Mouse (Mus musculus) embryonic facial prominence, embryonic 12.5 days (tissue): ENCODE measurements at regions not wholly inside any gene's neighbourhood (a gene's known extent, or its start where the extent isn't known, plus 50 kb on each side); places are given as distances from the start of the nearest gene placed in this dataset.
A peak's percentile ranks its signal among the peaks of the same experiment; 100 is the strongest.

Source experiments
- ATAC-seq: fragments of 200-750 bp; cut with Nextera tagmentation; 2 replicates; pipeline ENCODE4 v1.8.0; 2017; ENCODE audit not compliant: insufficient number of reproducible peaks, insufficient read depth, low FRiP score, low TSS enrichment
- H3K27ac ChIP-seq: fragments of 300-500 bp; sonication (generic); 2 replicates; pipeline ENCODE4 v1.5.1; 2016; ENCODE audit warnings: mild to moderate bottlenecking
- H3K27me3 ChIP-seq: fragments of 300-500 bp; sonication (generic); 2 replicates; pipeline ENCODE4 v1.6.1; 2016; ENCODE audit warnings: mild to moderate bottlenecking, moderate library complexity
- H3K36me3 ChIP-seq: fragments of 300-500 bp; sonication (generic); 2 replicates; pipeline ENCODE4 v1.6.1; 2016; ENCODE audit warnings: mild to moderate bottlenecking
- H3K4me1 ChIP-seq: fragments of 300-500 bp; sonication (generic); 2 replicates; pipeline ENCODE4 v1.6.1; 2016
- H3K4me2 ChIP-seq: fragments of 300-500 bp; sonication (generic); replicated peaks from 2 replicates; pipeline ENCODE4 v1.6.1; 2016; ENCODE audit warnings: mild to moderate bottlenecking, moderate library complexity
- H3K4me3 ChIP-seq: fragments of 300-500 bp; sonication (generic); 2 replicates; pipeline ENCODE4 v1.5.1; 2016; ENCODE audit warnings: mild to moderate bottlenecking
- H3K9ac ChIP-seq: fragments of 300-500 bp; sonication (generic); 2 replicates; pipeline ENCODE4 v1.6.1; 2016; ENCODE audit warnings: mild to moderate bottlenecking, moderate library complexity
- H3K9me3 ChIP-seq: fragments of 300-500 bp; sonication (generic); 2 replicates; pipeline ENCODE4 v1.6.1; 2016; ENCODE audit warnings: mild to moderate bottlenecking, moderate library complexity
- WGBS: fragments of 180-500 bp; shearing (Covaris S2); methylation state at CpG from one replicate; pipeline ENCODE4 v1.1.7; 2016; 5-methylcytosine and 5-hydroxymethylcytosine counted together

DNA sequence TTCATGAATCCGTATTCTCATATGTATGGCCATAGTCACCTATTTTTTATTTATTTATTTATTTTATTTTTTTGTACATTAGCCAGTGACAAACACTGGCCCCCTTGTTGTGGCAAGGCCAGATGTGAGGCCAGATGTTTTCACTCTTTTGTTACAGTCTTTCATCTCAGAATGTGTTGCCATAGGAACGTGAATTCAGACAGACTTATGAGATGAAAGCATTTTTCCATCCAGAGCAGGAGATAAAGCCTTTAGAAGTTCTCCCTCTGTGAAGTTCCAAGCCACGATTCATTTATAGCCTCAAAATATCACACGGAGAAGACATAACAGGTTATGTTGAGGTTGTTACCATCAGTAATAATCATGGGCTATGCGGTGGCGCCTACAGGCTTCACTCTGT, 220.9 kb downstream of the Arpp21 start:
- no peak for ATAC-seq
- H3K9me3 ChIP-seq, result no peaks in the 10 kb centered on the region
- no peaks in the 10 kb centered on the region for H3K4me1 ChIP-seq
- H3K4me2 ChIP-seq, result no peak overlapping the region
- 72% methylated on average over 6 of the region's 6 CpGs for WGBS
- H3K4me3 ChIP-seq, result no peak overlapping the region
- H3K36me3 ChIP-seq, result no peaks in the 10 kb centered on the region
- H3K9ac ChIP-seq, result no peak overlapping the region
- no peaks in the 10 kb centered on the region for H3K27me3 ChIP-seq
- H3K27ac ChIP-seq, result no peak overlapping the region

DNA sequence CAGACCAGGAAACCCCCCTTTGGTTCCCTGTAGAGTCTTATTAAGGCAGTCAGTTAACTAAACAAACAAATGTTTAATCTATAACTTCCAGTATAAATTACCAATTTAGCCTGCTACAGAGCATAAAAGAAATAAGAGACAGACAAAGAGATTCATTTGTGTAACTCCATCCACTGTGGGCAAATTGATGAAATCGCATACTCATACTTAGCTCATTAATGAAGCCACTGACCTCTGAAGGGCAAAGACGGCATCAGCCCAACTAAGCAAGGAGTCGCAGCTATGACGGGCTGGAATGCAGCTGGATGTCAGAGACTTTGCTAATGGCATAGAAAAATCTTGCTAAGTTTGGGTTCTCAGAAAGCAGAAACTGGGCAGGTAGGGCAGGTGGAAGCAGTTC, 241.3 kb downstream of the Arpp21 start:
- Histone ChIP-seq H3K4me2 (no peak overlapping the region), H3K36me3 (no peaks in the 10 kb centered on the region), H3K27me3 (no peaks in the 10 kb centered on the region), H3K9me3 (no peaks in the 10 kb centered on the region), H3K4me1 (peaks cover 7% of the 10 kb centered on the region), H3K4me3 (no peak overlapping the region), H3K27ac (no peak overlapping the region), H3K9ac (no peak overlapping the region)
- WGBS, result 39% methylated on average over 4 of the region's 4 CpGs
- ATAC-seq, result no peak

DNA sequence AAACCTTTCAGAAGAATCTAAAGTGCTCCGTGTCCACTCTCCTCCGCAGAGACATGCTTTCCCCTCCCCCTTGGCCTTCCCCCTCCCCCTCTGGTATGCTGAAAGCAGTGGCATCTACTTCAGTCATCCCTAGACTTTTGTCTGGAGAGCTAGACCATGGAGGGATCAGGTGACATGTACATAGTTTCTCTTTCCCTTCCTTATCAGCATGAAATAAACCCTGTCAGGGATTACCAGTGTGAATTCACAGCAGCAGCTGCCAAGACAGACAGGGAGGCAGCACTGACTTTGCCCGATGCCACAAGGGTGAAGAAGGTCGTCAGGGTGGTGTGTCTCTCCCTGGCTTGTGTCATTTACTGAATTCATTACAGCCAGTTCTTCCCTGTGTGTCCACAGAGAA, 241.9 kb downstream of the Arpp21 start:
- Histone ChIP-seq H3K4me1 (peaks cover 7% of the 10 kb centered on the region), H3K4me2 (no peak overlapping the region), H3K9me3 (no peaks in the 10 kb centered on the region), H3K27ac (no peak overlapping the region), H3K36me3 (no peaks in the 10 kb centered on the region), H3K27me3 (no peaks in the 10 kb centered on the region), H3K4me3 (no peak overlapping the region), H3K9ac (no peak overlapping the region)
- WGBS, result 28% methylated on average over 4 of the region's 4 CpGs
- no peak for ATAC-seq

DNA sequence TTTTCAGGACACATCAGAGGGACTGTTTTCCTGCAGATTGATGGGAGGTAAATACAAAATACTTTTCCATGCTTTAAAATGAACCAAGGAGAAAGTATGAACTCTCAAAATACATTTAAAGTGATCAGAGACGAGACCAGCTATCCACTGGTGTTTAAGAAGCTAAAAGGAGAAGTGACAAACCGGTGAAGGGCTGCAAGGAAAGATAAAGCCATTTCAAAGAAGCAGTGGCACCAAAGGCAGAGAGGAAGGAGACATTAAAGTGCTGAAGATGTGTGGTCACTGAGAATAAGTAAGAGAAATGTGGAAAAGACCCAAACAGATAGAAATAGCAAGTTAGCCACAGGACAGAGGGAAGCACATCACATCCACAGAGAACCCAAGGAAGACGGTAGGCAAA, 245.7 kb downstream of the Arpp21 start:
- H3K4me3 ChIP-seq, result no peak overlapping the region
- H3K4me2 ChIP-seq, result no peak overlapping the region
- H3K4me1 ChIP-seq, result peaks cover 7% of the 10 kb centered on the region
- H3K9ac ChIP-seq, result no peak overlapping the region
- no peaks in the 10 kb centered on the region for H3K9me3 ChIP-seq
- H3K36me3 ChIP-seq, result no peaks in the 10 kb centered on the region
- H3K27me3 ChIP-seq, result no peaks in the 10 kb centered on the region
- 81% methylated on average over 3 of the region's 3 CpGs for WGBS
- no peak overlapping the region for H3K27ac ChIP-seq
- no peak for ATAC-seq

DNA sequence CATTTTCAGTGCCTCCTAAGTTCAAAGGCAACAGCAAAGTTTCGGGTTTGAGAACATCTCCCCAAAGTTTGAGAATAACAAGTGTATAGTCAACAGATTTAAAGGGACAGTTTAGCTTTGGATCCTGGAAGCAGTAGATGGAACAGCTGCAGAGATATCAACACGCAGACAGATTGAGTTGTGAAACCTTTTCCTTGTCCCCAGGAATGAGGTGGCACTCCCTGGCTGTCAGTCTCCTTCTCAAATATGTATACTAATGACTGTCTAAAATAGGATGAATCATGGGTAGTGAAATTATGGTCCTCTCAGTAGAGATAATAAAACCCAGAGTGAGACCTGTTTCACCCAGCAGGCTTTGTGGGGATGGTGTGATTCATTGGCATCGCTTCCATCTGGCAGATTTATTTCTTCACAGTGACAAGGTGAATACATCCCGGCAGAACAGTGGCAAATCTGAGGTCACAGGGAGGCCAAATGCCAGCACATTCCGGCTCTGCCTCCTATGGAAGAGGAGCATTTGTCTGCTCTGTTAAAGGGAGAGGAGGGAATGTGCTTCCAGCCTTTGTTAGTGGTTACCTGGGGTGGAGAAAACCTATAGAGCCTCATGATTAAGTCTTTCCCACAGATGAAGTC, 272.2 kb downstream of the Arpp21 start:
- no peaks in the 10 kb centered on the region for H3K36me3 ChIP-seq
- no peak for ATAC-seq
- H3K9ac ChIP-seq, result no peak overlapping the region
- H3K27me3 ChIP-seq, result no peaks in the 10 kb centered on the region
- H3K4me1 ChIP-seq, result no peaks in the 10 kb centered on the region
- H3K4me3 ChIP-seq, result no peak overlapping the region
- no peaks in the 10 kb centered on the region for H3K9me3 ChIP-seq
- no peak overlapping the region for H3K27ac ChIP-seq
- WGBS, result 59% methylated on average over 5 of the region's 5 CpGs
- no peak overlapping the region for H3K4me2 ChIP-seq

DNA sequence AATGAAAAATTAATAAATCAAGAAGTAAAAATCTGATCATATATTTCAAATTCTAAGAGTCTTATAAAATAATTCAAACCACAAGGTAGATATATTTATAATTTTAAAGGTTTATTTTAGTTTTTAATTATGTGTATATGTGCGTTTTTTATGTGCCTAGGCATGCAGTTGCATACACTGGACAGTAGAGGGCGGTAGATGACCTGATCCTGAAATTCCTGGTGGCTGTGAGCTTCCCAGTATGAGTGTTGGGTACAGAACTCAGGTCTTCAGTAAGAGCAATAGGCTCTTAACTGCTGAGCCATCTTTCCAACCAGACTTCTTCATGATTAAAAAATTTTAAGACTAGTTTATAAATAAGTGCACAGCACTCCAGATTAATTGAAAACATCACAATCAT, 267.7 kb upstream of the Stac start:
- no peak overlapping the region for H3K4me3 ChIP-seq
- H3K36me3 ChIP-seq, result no peaks in the 10 kb centered on the region
- no peaks in the 10 kb centered on the region for H3K27me3 ChIP-seq
- H3K9me3 ChIP-seq, result no peaks in the 10 kb centered on the region
- no peak overlapping the region for H3K27ac ChIP-seq
- ATAC-seq, result no peak
- H3K4me2 ChIP-seq, result no peak overlapping the region
- no peaks in the 10 kb centered on the region for H3K4me1 ChIP-seq
- 44% methylated on average over 2 of the region's 2 CpGs for WGBS
- no peak overlapping the region for H3K9ac ChIP-seq

DNA sequence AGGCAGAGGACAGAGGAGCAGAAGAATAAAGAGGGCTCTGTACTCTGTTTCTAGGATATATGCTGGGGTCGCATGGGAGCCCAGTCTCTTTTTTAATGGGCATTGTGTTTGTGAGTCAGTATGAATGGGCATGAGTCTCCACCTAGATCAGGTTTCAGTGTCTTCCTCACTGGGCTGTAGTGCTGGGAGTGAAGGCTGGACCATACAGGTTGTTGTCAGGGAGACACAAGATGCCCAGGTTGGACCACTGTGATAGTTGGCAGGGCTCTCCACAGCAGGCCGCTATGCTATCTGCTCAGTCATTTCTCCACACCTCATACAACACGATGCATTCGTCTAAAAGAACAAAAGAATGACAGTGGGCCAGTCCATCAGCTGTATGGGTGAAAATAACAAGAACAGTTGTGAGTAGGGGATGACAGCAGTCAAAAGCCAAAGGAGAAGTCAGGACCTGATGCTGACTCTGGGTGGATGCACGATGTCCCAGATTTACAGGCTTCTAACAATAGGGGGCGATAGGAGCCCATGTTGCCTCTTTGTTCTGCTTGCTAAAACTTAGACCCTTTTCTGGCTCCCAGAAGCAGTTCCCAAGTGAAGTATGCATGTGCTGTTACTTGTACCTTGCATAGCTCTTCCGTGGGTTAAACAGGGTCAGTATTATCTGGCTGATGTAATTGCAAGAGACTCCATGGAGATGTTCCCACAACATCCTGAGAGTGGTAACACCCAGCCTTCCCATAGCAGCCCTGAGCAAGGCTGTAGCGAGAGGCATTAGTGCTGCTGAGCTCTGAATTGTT, 249.3 kb upstream of the Stac start:
- Histone ChIP-seq H3K4me3 (no peak overlapping the region), H3K4me2 (no peak overlapping the region), H3K27me3 (no peaks in the 10 kb centered on the region), H3K9ac (no peak overlapping the region), H3K9me3 (no peaks in the 10 kb centered on the region), H3K36me3 (no peaks in the 10 kb centered on the region), H3K27ac (no peak overlapping the region), H3K4me1 (no peaks in the 10 kb centered on the region)
- ATAC-seq, result 0 out of 2 replicates have a peak, but pooled peaks have one; percentile 47
- 42% methylated on average over 8 of the region's 8 CpGs for WGBS

DNA sequence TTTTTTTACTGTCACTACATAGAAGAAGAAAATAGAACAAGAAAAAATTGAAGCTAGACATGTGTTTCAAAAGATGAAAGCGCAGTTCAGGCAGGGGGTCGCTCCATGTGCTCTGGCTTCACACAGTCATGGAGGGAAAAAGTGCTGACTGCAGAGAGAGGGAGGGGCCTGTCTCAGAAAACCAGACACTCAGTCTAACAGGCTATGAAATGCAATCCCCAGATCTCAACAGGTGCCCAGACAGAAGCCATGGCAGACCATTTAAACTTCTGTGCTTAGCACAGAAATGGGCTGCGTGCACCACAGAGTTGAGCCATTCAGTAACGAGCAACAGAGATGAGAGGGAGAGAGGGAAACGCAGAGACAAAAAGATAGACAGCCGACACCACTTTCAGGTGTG, 242.3 kb upstream of the Stac start:
- Histone ChIP-seq H3K27ac (no peak overlapping the region), H3K36me3 (no peaks in the 10 kb centered on the region), H3K4me3 (no peak overlapping the region), H3K9me3 (no peaks in the 10 kb centered on the region), H3K27me3 (no peaks in the 10 kb centered on the region), H3K9ac (no peak overlapping the region), H3K4me1 (no peaks in the 10 kb centered on the region), H3K4me2 (no peak overlapping the region)
- 75% methylated on average over 6 of the region's 6 CpGs for WGBS
- ATAC-seq, result no peak

DNA sequence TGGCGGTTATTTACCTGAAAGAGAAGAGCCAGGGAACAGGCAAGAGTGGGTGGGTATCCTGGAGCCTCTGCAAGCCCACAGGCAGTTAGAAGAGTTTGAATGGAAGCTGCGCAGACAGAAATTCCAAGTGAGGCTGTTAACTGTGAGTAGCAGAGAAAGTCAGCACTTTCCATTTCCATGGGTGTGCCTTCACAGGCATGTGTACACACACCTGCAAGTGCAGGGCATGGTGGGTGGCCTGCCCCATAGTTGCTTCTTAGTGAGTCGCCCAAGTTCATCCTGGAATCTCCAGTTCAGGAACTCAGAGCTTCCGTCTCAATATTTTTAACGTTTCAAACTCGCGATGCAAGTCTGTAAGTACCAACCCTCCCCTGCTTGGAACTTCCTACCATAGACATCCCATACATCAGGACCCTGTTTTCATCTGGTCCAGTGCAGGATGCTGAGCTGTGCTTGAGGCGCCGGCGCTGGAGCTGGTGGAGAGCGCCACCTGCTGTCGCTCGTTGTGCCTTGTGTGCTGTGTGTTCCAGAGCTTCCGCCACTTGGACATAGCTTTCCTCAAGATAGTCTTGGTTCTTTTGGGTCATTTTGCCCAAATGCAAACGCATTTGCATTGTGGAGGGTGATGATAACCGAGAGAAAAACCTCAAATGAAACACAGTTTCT, 228.3 kb upstream of the Stac start:
- no peak overlapping the region for H3K4me3 ChIP-seq

DNA sequence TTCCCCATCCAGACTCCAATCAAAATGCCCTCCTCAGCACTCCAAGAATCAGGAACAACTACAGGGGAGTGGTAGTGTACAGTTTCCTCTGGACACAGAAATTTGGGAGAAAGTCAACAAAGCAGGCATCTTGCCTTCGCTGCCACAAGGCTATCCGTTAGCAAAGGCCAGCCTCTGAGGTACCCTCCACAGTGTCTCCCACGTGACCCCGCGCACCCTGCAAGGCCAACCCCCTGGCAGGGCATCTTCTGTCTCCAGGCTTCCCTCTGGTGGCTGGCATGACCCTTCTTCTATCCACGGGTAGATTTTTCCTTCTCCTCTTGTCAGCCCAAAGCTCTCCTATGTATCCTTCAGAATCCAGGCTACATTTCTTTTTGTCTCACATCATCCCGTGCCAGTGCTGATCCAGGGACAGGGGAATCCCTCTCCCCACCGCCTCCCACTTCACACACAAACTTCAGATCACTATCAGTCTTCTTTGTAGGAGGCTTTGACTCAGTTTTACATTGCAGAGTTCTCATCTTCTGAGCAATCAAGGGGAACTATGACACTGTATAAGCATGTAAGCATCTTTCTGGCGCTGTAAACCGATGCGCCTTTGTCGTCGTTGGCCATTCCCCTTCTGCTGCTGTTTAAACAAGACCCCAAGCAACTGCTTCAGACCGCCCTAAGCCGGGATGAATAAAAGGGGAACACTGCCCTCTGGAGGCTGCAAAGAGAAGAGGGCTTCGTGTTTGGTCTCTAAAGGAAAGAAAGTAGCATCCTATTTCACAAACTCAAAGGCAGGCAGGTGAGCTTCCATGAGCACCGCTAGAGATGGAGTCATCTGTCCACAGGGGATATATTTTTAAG, 226.8 kb upstream of the Stac start:
- Histone ChIP-seq H3K9me3 (no peaks in the 10 kb centered on the region), H3K27me3 (no peaks in the 10 kb centered on the region), H3K27ac (no peak overlapping the region), H3K9ac (no peak overlapping the region), H3K36me3 (no peaks in the 10 kb centered on the region), H3K4me2 (no peak overlapping the region; the same call in 1 of the 2 replicates), H3K4me3 (no peak overlapping the region), H3K4me1 (no peaks in the 10 kb centered on the region)
- WGBS, result 25% methylated on average over 17 of the region's 17 CpGs
- ATAC-seq, result peak; percentile 80; the same call in 1 of the 2 replicates

More for the DNA sequence above, 228.3 kb upstream of the Stac start:
- 0 out of 2 replicates have a peak, but pooled peaks have one; percentile 77 for ATAC-seq
- H3K4me2 ChIP-seq, result no peak overlapping the region
- no peaks in the 10 kb centered on the region for H3K4me1 ChIP-seq
- H3K36me3 ChIP-seq, result no peaks in the 10 kb centered on the region
- no peaks in the 10 kb centered on the region for H3K27me3 ChIP-seq
- 20% methylated on average over 16 of the region's 16 CpGs for WGBS
- H3K9ac ChIP-seq, result no peak overlapping the region
- H3K9me3 ChIP-seq, result no peaks in the 10 kb centered on the region
- no peak overlapping the region for H3K27ac ChIP-seq

DNA sequence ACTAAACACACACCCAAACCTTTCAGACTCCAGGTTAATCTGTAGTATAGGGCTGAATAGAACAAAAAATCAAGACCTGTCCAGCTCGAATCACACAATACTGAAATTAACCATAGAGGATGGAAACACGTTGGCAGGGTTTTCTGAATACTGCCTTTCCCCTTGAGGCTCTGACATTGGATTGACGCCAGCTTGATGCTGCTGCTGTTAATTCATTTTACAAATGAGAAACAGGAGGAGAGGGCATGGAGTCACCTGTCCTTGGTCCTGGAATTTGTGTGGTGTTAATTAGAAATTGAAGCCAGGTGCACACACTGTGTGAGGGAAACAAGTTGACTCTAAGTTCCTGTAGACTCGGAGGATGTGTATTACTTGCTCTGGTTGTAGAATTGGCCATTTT, 218.7 kb upstream of the Stac start:
- WGBS, result 24% methylated on average over 4 of the region's 4 CpGs
- 0 out of 2 replicates have a peak, but pooled peaks cover 2% of the 10 kb centered on the region for H3K4me1 ChIP-seq

More for the DNA sequence above, 218.7 kb upstream of the Stac start:
- no peak overlapping the region for H3K4me2 ChIP-seq
- no peak overlapping the region for H3K27ac ChIP-seq
- H3K9ac ChIP-seq, result no peak overlapping the region
- H3K27me3 ChIP-seq, result no peaks in the 10 kb centered on the region
- H3K9me3 ChIP-seq, result no peaks in the 10 kb centered on the region
- H3K36me3 ChIP-seq, result no peaks in the 10 kb centered on the region
- H3K4me3 ChIP-seq, result no peak overlapping the region
- ATAC-seq, result no peak
